In the genomic region with DNA sequence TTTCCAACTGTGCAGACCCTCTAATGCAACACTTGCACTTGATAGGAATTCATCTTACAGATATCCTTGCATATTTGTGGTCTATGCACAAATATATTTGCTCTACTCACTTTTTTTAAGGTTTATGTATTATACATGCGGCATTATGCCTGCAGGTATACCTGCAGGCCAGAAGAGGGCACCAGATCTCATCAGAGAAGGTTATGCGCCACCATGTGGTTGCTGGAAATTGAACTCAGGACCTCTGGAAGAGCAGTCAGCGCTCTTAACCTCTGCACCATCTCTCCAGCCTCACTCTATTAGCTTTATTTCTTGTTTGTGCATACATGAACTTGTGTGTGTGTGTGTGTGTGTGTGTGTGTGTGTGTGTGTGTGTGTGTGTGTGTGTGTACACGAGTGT, we compare ENCODE assay signal across 10 mouse cellular contexts. TPM values are rescaled to one million over a fixed set of nuclear protein-coding genes. Genes with fewer than 3 reads are reported as not detected.
A peak's percentile ranks its signal among the peaks of the same experiment; 100 is the strongest.
DNase-seq lines count a peak whose midpoint lies in the region; ATAC-seq and TF ChIP-seq lines count a peak whose summit lies in the region.
"Had no signal": no experiment of that assay in that cellular context is flagged by ENCODE, and none has a peak within 500 bp of the region (broad histone marks: within the 10 kb centered on the region; RNA-seq: fewer than 3 reads in every experiment).

No protein-coding gene starts in this region.

- peak; percentile 80 for TF ChIP-seq CTCF in heart, adult 2 months (IDR thresholded peaks at IDR 0.05)
- TF ChIP-seq CTCF in MEL (IDR thresholded peaks at IDR 0.05 in 2 of 3, conservative IDR thresholded peaks at IDR 0.05 in 1 of 3; ENCODE audit: control insufficient read depth in 1 of 3, insufficient read depth in 1 of 3, low read depth in 2 of 3, low read length in 3 of 3, poor library complexity in 1 of 3, severe bottlenecking in 1 of 3), result peak; percentile 76 to 95 (median 77)

- no peak overlapping the region for H3K9ac ChIP-seq in heart, adult 2 months (ENCODE audit: low read depth, low read length)
- no peak overlapping the region for H3K9ac ChIP-seq in MEL (ENCODE audit: control insufficient read depth, low read depth, low read length, poor library complexity, severe bottlenecking)
- H3K9ac ChIP-seq: embryonic facial prominence, embryonic 12.5 days had no signal

- 37% methylated on average over 4 of the region's 4 CpGs for WGBS in heart, adult 2 months

- peak; percentile 56 for TF ChIP-seq RAD21 in MEL (IDR thresholded peaks at IDR 0.05; ENCODE audit: low read depth, low read length)

- H3K9me3 ChIP-seq in MEL (replicated peaks; ENCODE audit: insufficient read depth, low read length), result no peaks in the 10 kb centered on the region
- H3K9me3 ChIP-seq: embryonic facial prominence, embryonic 12.5 days had no signal

- H3K36me3 ChIP-seq in heart, adult 2 months (ENCODE audit: control insufficient read depth, insufficient read depth, low read length), result no peaks in the 10 kb centered on the region
- H3K36me3 ChIP-seq in MEL (ENCODE audit: control insufficient read depth in 1 of 2, insufficient read depth in 2 of 2, low read length in 2 of 2), result peaks cover 0 to under 1% of the 10 kb centered on the region in 2 experiments; a peak in 1 of 4 replicates
- H3K36me3 ChIP-seq: embryonic facial prominence, embryonic 12.5 days had no signal

- peak; percentile 68 for ATAC-seq in erythroblast, adult 5-6 weeks (replicated peaks; ENCODE audit: low FRiP score, poor library complexity, severe bottlenecking)

- H3K79me2 ChIP-seq in heart, adult 2 months (replicated peaks; ENCODE audit: control insufficient read depth, insufficient read depth, low read length), result no peaks in the 10 kb centered on the region
- H3K79me2 ChIP-seq in MEL (ENCODE audit: control insufficient read depth, insufficient read depth, low read length, poor library complexity), result no peaks in the 10 kb centered on the region

- H3K4me1 ChIP-seq in heart, adult 2 months (ENCODE audit: control insufficient read depth, insufficient read depth, low read length), result peaks cover 1% of the 10 kb centered on the region; the same call in 1 of the 2 replicates
- H3K4me1 ChIP-seq in MEL (ENCODE audit: control insufficient read depth in 1 of 2, insufficient read depth in 2 of 2, low read length in 2 of 2), result peaks cover 0 to 2% of the 10 kb centered on the region in 2 experiments; a peak in 2 of 4 replicates
- H3K4me1 ChIP-seq: embryonic facial prominence, embryonic 12.5 days had no signal

- no peak overlapping the region for H3K27ac ChIP-seq in heart, adult 2 months
- no peak overlapping the region for H3K27ac ChIP-seq in MEL (ENCODE audit: control insufficient read depth, low read depth, low read length)
- H3K27ac ChIP-seq: embryonic facial prominence, embryonic 12.5 days; macrophage had no signal

- no peak for DNase-seq in heart, adult 2 months
- DNase-seq in heart, adult 9 months (ENCODE audit: low spot score in 2 of 2), result no peak
- peak; percentile 32 for DNase-seq in 3134 (ENCODE audit: extremely low read depth, insufficient read length, low spot score)
- DNase-seq in MEL (ENCODE audit: low read depth, low spot score), result peak; percentile 84
- DNase-seq in naive thymus-derived CD4-positive, alpha-beta T cell, adult 2 months (ENCODE audit: low read depth), result peak; percentile 67
- DNase-seq in gastrocnemius, postnatal 25 days, result no peak
- DNase-seq in left cerebral cortex, adult 8-10 months (ENCODE audit: low spot score in 2 of 2), result no peak

- intact Hi-C loops in heart, adult 2 months (cut with DNase I), result no loop called here

- H3K27me3 ChIP-seq in heart, adult 2 months (ENCODE audit: control insufficient read depth, insufficient read depth, low read length), result no peaks in the 10 kb centered on the region
- no peaks in the 10 kb centered on the region for H3K27me3 ChIP-seq in MEL (ENCODE audit: control insufficient read depth in 1 of 2, insufficient read depth in 2 of 2, low read length in 2 of 2)
- H3K27me3 ChIP-seq: embryonic facial prominence, embryonic 12.5 days had no signal

- TF ChIP-seq POLR2A in heart, adult 2 months (IDR thresholded peaks at IDR 0.05; ENCODE audit: insufficient read depth, low read depth, low read length), result no peak
- no peak for TF ChIP-seq POLR2A in MEL (IDR thresholded peaks at IDR 0.05; ENCODE audit: control insufficient read depth in 1 of 2, insufficient read depth in 1 of 2, low read depth in 1 of 2, low read length in 2 of 2, poor library complexity in 1 of 2)

- H3K4me3 ChIP-seq in heart, adult 2 months, result no peak overlapping the region
- H3K4me3 ChIP-seq in MEL (ENCODE audit: control insufficient read depth in 1 of 2, insufficient read depth in 1 of 2, low read depth in 2 of 2, low read length in 2 of 2), result no peak overlapping the region
- H3K4me3 ChIP-seq: embryonic facial prominence, embryonic 12.5 days had no signal

- TF ChIP-seq EP300 in heart, adult 2 months (IDR thresholded peaks at IDR 0.05; ENCODE audit: insufficient read depth, low read depth, low read length), result no peak
- TF ChIP-seq EP300 in MEL (IDR thresholded peaks at IDR 0.05; ENCODE audit: low read depth in 1 of 2, low read length in 2 of 2), result no peak

TF ChIP-seq in MEL, 35 proteins besides CTCF, POLR2A, EP300 and RAD21 (continues in another document):
- TF ChIP-seq TCF12 (IDR thresholded peaks at IDR 0.05; ENCODE audit: low read depth, low read length), result no peak
- TF ChIP-seq HCFC1 (IDR thresholded peaks at IDR 0.05; ENCODE audit: low read depth, low read length), result peak; percentile 38; the same call in 1 of the 2 replicates
- TF ChIP-seq ETS1 (IDR thresholded peaks at IDR 0.05; ENCODE audit: low read depth, low read length), result no peak
- no peak for TF ChIP-seq MXI1 (IDR thresholded peaks at IDR 0.05; ENCODE audit: low read depth, low read length)
- TF ChIP-seq E2F4 (IDR thresholded peaks at IDR 0.05; ENCODE audit: borderline replicate concordance, low read depth, low read length), result no peak
- TF ChIP-seq USF1 (IDR thresholded peaks at IDR 0.05; ENCODE audit: low read depth, low read length), result no peak
- no peak for TF ChIP-seq ZMIZ1 (IDR thresholded peaks at IDR 0.05; ENCODE audit: low read depth, low read length)
- no peak for TF ChIP-seq MEF2A (IDR thresholded peaks at IDR 0.05; ENCODE audit: extremely low read depth, insufficient replicate concordance, low read depth, low read length, poor library complexity, severe bottlenecking)
- TF ChIP-seq MAZ (IDR thresholded peaks at IDR 0.05; ENCODE audit: low read depth, low read length), result no peak

RNA-seq across cellular contexts. Expression of gene Alg8, which starts 9.9 kb away (rescaled TPM):
- 1 to 10 TPM; 4.3 to 5.2 TPM for total RNA-seq in heart, adult 2 months (2021)
- polyA plus RNA-seq in heart, adult 2 months (2012; rRNA removed), result 7.3 and 9.9 TPM in 2 replicates
- 8.9 and 9.1 TPM in 2 replicates for total RNA-seq in MEL (2012; rRNA removed)
- polyA plus RNA-seq in MEL (2012; ENCODE audit: insufficient read depth in 1 of 2, insufficient read length in 2 of 2, low read depth in 1 of 2, low replicate concordance in 2 of 2, missing spikeins in 1 of 2), result 10 to 100 TPM in 1 of 2 experiments, not detected in 1; 29.0 TPM
- 9.4 and 25.7 TPM in 2 replicates for total RNA-seq in erythroblast, adult 5-6 weeks (2015; ENCODE audit: low replicate concordance)
- 2.9 and 10.2 TPM in 2 replicates for total RNA-seq in erythroblast, adult 5-6 weeks (2017; ENCODE audit: low replicate concordance)
- total RNA-seq in gastrocnemius, postnatal 25 days (2021), result 1 to 10 TPM; 3.2 to 4.1 TPM
- total RNA-seq in left cerebral cortex, adult 8-10 months (2022), result 10 to 100 TPM in 2 of 4 experiments, 1 to 10 TPM in 2; 7.9 to 13.3 (median 11.2) TPM

RNA-seq across cellular contexts. Expression of gene Kctd21, which starts 29.3 kb away (rescaled TPM):
- 1 to 10 TPM; 3.7 to 4.1 TPM for total RNA-seq in heart, adult 2 months (2021)
- 3.6 and 6.3 TPM in 2 replicates for polyA plus RNA-seq in heart, adult 2 months (2012; rRNA removed)
- 0.23 and 0.36 TPM in 2 replicates for total RNA-seq in MEL (2012; rRNA removed)
- 1 to 10 TPM in 1 of 2 experiments, not detected in 1; 1.2 TPM for polyA plus RNA-seq in MEL (2012; ENCODE audit: insufficient read depth in 1 of 2, insufficient read length in 2 of 2, low read depth in 1 of 2, low replicate concordance in 2 of 2, missing spikeins in 1 of 2)
- total RNA-seq in erythroblast, adult 5-6 weeks (2015; ENCODE audit: low replicate concordance), result 0.42 TPM in 1 of 2 replicates, not detected in the other
- total RNA-seq in erythroblast, adult 5-6 weeks (2017; ENCODE audit: low replicate concordance), result 0.14 and 0.43 TPM in 2 replicates
- 1 to 10 TPM; 2.9 to 3.8 TPM for total RNA-seq in gastrocnemius, postnatal 25 days (2021)
- total RNA-seq in left cerebral cortex, adult 8-10 months (2022), result 10 to 100 TPM; 11.9 to 14.0 (median 12.5) TPM

RNA-seq across cellular contexts. Expression of gene Usp35, which starts 29.6 kb away (rescaled TPM):
- total RNA-seq in heart, adult 2 months (2021), result 1 to 10 TPM in 1 of 2 experiments, under 1 TPM in 1; 0.84 to 1.0 TPM
- 2.5 and 2.8 TPM in 2 replicates for polyA plus RNA-seq in heart, adult 2 months (2012; rRNA removed)
- total RNA-seq in MEL (2012; rRNA removed), result 0.49 and 0.58 TPM in 2 replicates
- 1 to 10 TPM in 1 of 2 experiments, not detected in 1; 2.2 TPM for polyA plus RNA-seq in MEL (2012; ENCODE audit: insufficient read depth in 1 of 2, insufficient read length in 2 of 2, low read depth in 1 of 2, low replicate concordance in 2 of 2, missing spikeins in 1 of 2)
- 0.38 TPM in 1 of 2 replicates, not detected in the other for total RNA-seq in erythroblast, adult 5-6 weeks (2015; ENCODE audit: low replicate concordance)
- 0.26 and 0.28 TPM in 2 replicates for total RNA-seq in erythroblast, adult 5-6 weeks (2017; ENCODE audit: low replicate concordance)
- total RNA-seq in gastrocnemius, postnatal 25 days (2021), result 1 to 10 TPM in 1 of 2 experiments, under 1 TPM in 1; 1.00 to 1.2 TPM
- 10 to 100 TPM; 19.3 to 25.4 (median 22.6) TPM for total RNA-seq in left cerebral cortex, adult 8-10 months (2022)

RNA-seq across cellular contexts. Expression of gene Ndufc2, which starts 38.3 kb away (rescaled TPM):
- total RNA-seq in heart, adult 2 months (2021), result 100 to 1,000 TPM; 483 to 533 TPM
- polyA plus RNA-seq in heart, adult 2 months (2012; rRNA removed), result 305 and 346 TPM in 2 replicates
- total RNA-seq in MEL (2012; rRNA removed), result 250 and 280 TPM in 2 replicates
- polyA plus RNA-seq in MEL (2012; ENCODE audit: insufficient read depth in 1 of 2, insufficient read length in 2 of 2, low read depth in 1 of 2, low replicate concordance in 2 of 2, missing spikeins in 1 of 2), result 100 to 1,000 TPM in 1 of 2 experiments, not detected in 1; 242 TPM
- 53.5 and 57.6 TPM in 2 replicates for total RNA-seq in erythroblast, adult 5-6 weeks (2015; ENCODE audit: low replicate concordance)
- 20.5 and 80.0 TPM in 2 replicates for total RNA-seq in erythroblast, adult 5-6 weeks (2017; ENCODE audit: low replicate concordance)
- total RNA-seq in gastrocnemius, postnatal 25 days (2021), result 100 to 1,000 TPM; 322 to 325 TPM
- total RNA-seq in left cerebral cortex, adult 8-10 months (2022), result 100 to 1,000 TPM; 222 to 234 (median 229) TPM

RNA-seq across cellular contexts. Expression of gene Thrsp, which starts 56.1 kb away (rescaled TPM):
- total RNA-seq in heart, adult 2 months (2021), result 10 to 100 TPM; 68.6 to 77.2 TPM
- 118 and 171 TPM in 2 replicates for polyA plus RNA-seq in heart, adult 2 months (2012; rRNA removed)
- total RNA-seq in MEL (2012; rRNA removed), result not detected in 2 replicates
- polyA plus RNA-seq in MEL (2012; ENCODE audit: insufficient read depth in 1 of 2, insufficient read length in 2 of 2, low read depth in 1 of 2, low replicate concordance in 2 of 2, missing spikeins in 1 of 2), result under 1 TPM in 1 of 2 experiments, not detected in 1; 0.06 TPM
- total RNA-seq in erythroblast, adult 5-6 weeks (2015; ENCODE audit: low replicate concordance), result not detected in 2 replicates
- not detected in 2 replicates for total RNA-seq in erythroblast, adult 5-6 weeks (2017; ENCODE audit: low replicate concordance)
- 10 to 100 TPM; 22.2 to 31.3 TPM for total RNA-seq in gastrocnemius, postnatal 25 days (2021)
- total RNA-seq in left cerebral cortex, adult 8-10 months (2022), result 10 to 100 TPM; 17.6 to 27.1 (median 20.5) TPM
- polyA plus RNA-seq: macrophage had no signal

Comparison
In these comparisons a context has a peak if more than half of its experiments do, and no peak if none do; other contexts are left out.
1. DNase-seq: peak in 3134 (single experiment), MEL (single experiment) and naive thymus-derived CD4-positive, alpha-beta T cell, adult 2 months (single experiment); none in heart, adult 2 months (0 of 2), heart, adult 9 months (0 of 2), gastrocnemius, postnatal 25 days (single experiment) and left cerebral cortex, adult 8-10 months (0 of 2).
2. RNA of gene Usp35, which starts 29.6 kb away (total RNA-seq): 19.3 to 25.4 TPM in left cerebral cortex, adult 8-10 months; 1.00 to 1.2 TPM in gastrocnemius, postnatal 25 days, 0.84 to 1.0 TPM in heart, adult 2 months, 0.49 to 0.58 TPM in MEL and 0.26 to 0.38 TPM in erythroblast, adult 5-6 weeks; every median in the first group is over 4 times any median in the second.